Mouse (Mus musculus) CH12.LX (cell line): ENCODE data around the gene D630045J12Rik. TPM values are rescaled to one million over a fixed set of nuclear protein-coding genes. Genes with fewer than 3 reads are reported as not detected.

Source experiments
- DNase-seq: peaks from one replicate; pipeline ENCODE4 v3.0.0-alpha.2; 2013; ENCODE audit errors: extremely low read depth
- H3K27ac ChIP-seq: 2 replicates; pipeline ENCODE4 v1.5.1; 2012; ENCODE audit warnings: low read depth, mild to moderate bottlenecking, control low read depth, moderate library complexity; ENCODE audit not compliant: insufficient read depth
- H3K27me3 ChIP-seq: replicated peaks from 2 replicates; pipeline ENCODE3; 2012; ENCODE audit warnings: inconsistent platforms
- H3K36me3 ChIP-seq, 2 experiments: replicated peaks in 1 of 2; 2 replicates each; pipeline versions ENCODE3 to v1.6.1; 2012; ENCODE audit warnings: inconsistent platforms in 1 of 2, low read length in 1 of 2, mild to moderate bottlenecking in 1 of 2, mixed read lengths in 1 of 2, moderate library complexity in 1 of 2; ENCODE audit not compliant: control insufficient read depth in 1 of 2, insufficient read depth in 1 of 2
- H3K4me1 ChIP-seq, 2 experiments: 2 replicates each; pipeline ENCODE4 v1.6.1; 2012; ENCODE audit warnings: inconsistent platforms in 1 of 2, moderate library complexity in 1 of 2; ENCODE audit not compliant: insufficient read depth in 2 of 2, control insufficient read depth in 1 of 2
- H3K4me2 ChIP-seq: 2 replicates; pipeline ENCODE4 v1.6.1; 2012; ENCODE audit warnings: low read depth, mild to moderate bottlenecking, control low read depth; ENCODE audit not compliant: poor library complexity, insufficient read depth, severe bottlenecking
- H3K4me3 ChIP-seq, 3 experiments: fragments of 150-350 bp in 1 of 3; sonication (generic) in 1 of 3; replicated peaks in 1 of 3; 2 replicates each; pipeline versions ENCODE3 to v1.5.1; 2011 to 2012; ENCODE audit warnings: low read depth in 2 of 3, low read length in 2 of 3, mild to moderate bottlenecking in 2 of 3, moderate library complexity in 2 of 3, control low read depth in 1 of 3, improper control_type of control experiment in 1 of 3, inconsistent platforms in 1 of 3, mixed read lengths in 1 of 3; ENCODE audit not compliant: poor library complexity in 1 of 3
- H3K79me2 ChIP-seq: replicated peaks from 2 replicates; pipeline ENCODE4 v1.6.1; 2012; ENCODE audit warnings: mild to moderate bottlenecking, moderate library complexity; ENCODE audit not compliant: control insufficient read depth, poor library complexity, insufficient read depth, severe bottlenecking; ENCODE audit errors: extremely low read depth
- H3K9ac ChIP-seq: 2 replicates; pipeline ENCODE4 v1.6.1; 2012; ENCODE audit warnings: low read depth, mild to moderate bottlenecking, control low read depth, moderate library complexity; ENCODE audit not compliant: insufficient read depth
- H3K9me3 ChIP-seq: replicated peaks from 2 replicates; pipeline ENCODE3; 2012; ENCODE audit warnings: low read length, inconsistent platforms, mixed read lengths
- BHLHE40 ChIP-seq: IDR thresholded peaks from 2 replicates; pipeline ENCODE4 v1.6.1; 2011; ENCODE audit warnings: mild to moderate bottlenecking, low read depth, low read length, improper control_type of control experiment
- CHD2 ChIP-seq: IDR thresholded peaks from 2 replicates; pipeline ENCODE4 v1.6.1; 2011; ENCODE audit warnings: low read length, improper control_type of control experiment
- CTCF ChIP-seq, 2 experiments: IDR thresholded peaks in 1 of 2; conservative IDR thresholded peaks in 1 of 2; 2 replicates each; pipeline ENCODE4 v1.5.1; 2011 to 2012; ENCODE audit warnings: low read depth in 2 of 2, low read length in 2 of 2, improper control_type of control experiment in 1 of 2, inconsistent platforms in 1 of 2, mild to moderate bottlenecking in 1 of 2, moderate library complexity in 1 of 2
- E2F4 ChIP-seq: IDR thresholded peaks from 2 replicates; pipeline ENCODE4 v1.6.1; 2011; ENCODE audit warnings: low read depth, low read length, improper control_type of control experiment; ENCODE audit not compliant: insufficient replicate concordance
- ELF1 ChIP-seq: IDR thresholded peaks from 2 replicates; pipeline ENCODE4 v1.6.1; 2014; ENCODE audit warnings: low read depth, mild to moderate bottlenecking, inconsistent platforms, low read length, improper control_type of control experiment
- ETS1 ChIP-seq: conservative IDR thresholded peaks from 2 replicates; pipeline ENCODE4 v1.6.1; 2012; ENCODE audit warnings: low read depth, mild to moderate bottlenecking, inconsistent platforms, low read length, improper control_type of control experiment, moderate library complexity
- IRF4 ChIP-seq: IDR thresholded peaks from 2 replicates; pipeline ENCODE4 v1.6.1; 2014; ENCODE audit warnings: low read depth, mild to moderate bottlenecking, inconsistent platforms, low read length, improper control_type of control experiment
- JUN ChIP-seq: IDR thresholded peaks from 2 replicates; pipeline ENCODE4 v1.6.1; 2011; ENCODE audit warnings: low read depth, mild to moderate bottlenecking, low read length, improper control_type of control experiment, moderate library complexity; ENCODE audit not compliant: insufficient read depth
- JUND ChIP-seq: conservative IDR thresholded peaks from 2 replicates; pipeline ENCODE4 v1.6.1; 2011; ENCODE audit warnings: low read depth, low read length, improper control_type of control experiment
- MAFK ChIP-seq: IDR thresholded peaks from 2 replicates; pipeline ENCODE4 v1.6.1; 2011; ENCODE audit warnings: low read length, improper control_type of control experiment; ENCODE audit not compliant: insufficient replicate concordance
- MXI1 ChIP-seq: IDR thresholded peaks from 2 replicates; pipeline ENCODE4 v1.6.1; 2011; ENCODE audit warnings: mild to moderate bottlenecking, low read depth, low read length, improper control_type of control experiment
- MYC ChIP-seq: IDR thresholded peaks from 2 replicates; pipeline ENCODE4 v1.6.1; 2011; ENCODE audit warnings: low read depth, mild to moderate bottlenecking, improper control_type of control experiment, low read length
- PAX5 ChIP-seq: IDR thresholded peaks from 2 replicates; pipeline ENCODE4 v1.6.1; 2012; ENCODE audit warnings: low read length, inconsistent platforms, mixed read lengths
- POLR2A ChIP-seq: IDR thresholded peaks from 2 replicates; pipeline ENCODE4 v1.6.1; 2011; ENCODE audit warnings: low read depth, mild to moderate bottlenecking, improper control_type of control experiment, low read length
- POLR2AphosphoS2 ChIP-seq: IDR thresholded peaks from 2 replicates; pipeline ENCODE4 v1.6.1; 2011; ENCODE audit warnings: low read depth, low read length, improper control_type of control experiment
- RAD21 ChIP-seq: IDR thresholded peaks from 2 replicates; pipeline ENCODE4 v1.6.1; 2011; ENCODE audit warnings: low read depth, mild to moderate bottlenecking, low read length, improper control_type of control experiment, moderate library complexity
- RCOR1 ChIP-seq: conservative IDR thresholded peaks from 2 replicates; pipeline ENCODE4 v1.6.1; 2012; ENCODE audit warnings: low read depth, mild to moderate bottlenecking, inconsistent platforms, low read length, improper control_type of control experiment
- SMC3 ChIP-seq: IDR thresholded peaks from 2 replicates; pipeline ENCODE4 v1.6.1; 2011; ENCODE audit warnings: low read depth, low read length, improper control_type of control experiment
- TBP ChIP-seq: conservative IDR thresholded peaks from 2 replicates; pipeline ENCODE4 v1.6.1; 2011; ENCODE audit warnings: low read depth, low read length, improper control_type of control experiment
- TCF12 ChIP-seq: IDR thresholded peaks from 2 replicates; pipeline ENCODE4 v1.6.1; 2014; ENCODE audit warnings: low read depth, mild to moderate bottlenecking, inconsistent platforms, low read length, improper control_type of control experiment
- UBTF ChIP-seq: IDR thresholded peaks from 2 replicates; pipeline ENCODE4 v1.6.1; 2012; ENCODE audit warnings: low read depth, mild to moderate bottlenecking, inconsistent platforms, low read length, improper control_type of control experiment, moderate library complexity
- USF2 ChIP-seq: conservative IDR thresholded peaks from 2 replicates; pipeline ENCODE4 v1.6.1; 2011; ENCODE audit warnings: low read depth, low read length, improper control_type of control experiment
- ZC3H11A ChIP-seq: IDR thresholded peaks from 2 replicates; pipeline ENCODE4 v1.6.1; 2012; ENCODE audit warnings: low read depth, mild to moderate bottlenecking, inconsistent platforms, low read length, improper control_type of control experiment
- ZKSCAN1 ChIP-seq: IDR thresholded peaks from 2 replicates; pipeline ENCODE4 v1.6.1; 2012; ENCODE audit warnings: low read depth, inconsistent platforms, low read length, improper control_type of control experiment, borderline replicate concordance
- ZMIZ1 ChIP-seq: IDR thresholded peaks from 2 replicates; pipeline ENCODE4 v1.6.1; 2012; ENCODE audit warnings: low read depth, mild to moderate bottlenecking, inconsistent platforms, low read length, improper control_type of control experiment
- ZNF384 ChIP-seq: IDR thresholded peaks from 2 replicates; pipeline ENCODE4 v1.6.1; 2012; ENCODE audit warnings: low read depth, low read length, improper control_type of control experiment, inconsistent platforms
- dilution Hi-C: fragments of 300-500 bp; cut with MboI; formaldehyde crosslinking; loops from 2 replicates; pipeline ENCODE4 v1.14.3; 2020; ENCODE audit warnings: low sequenced_read_pairs; ENCODE audit not compliant: extremely low pct_unique_long_range_greater_than_20kb, extremely low pct_ligation_motif_present
- in situ Hi-C: fragments of 300-500 bp; cut with MboI; formaldehyde crosslinking; loops from 3 replicates; pipeline ENCODE4 v1.14.3; 2019; ENCODE audit warnings: low sequenced_read_pairs, low pct_ligation_motif_present, low pct_unique_long_range_greater_than_20kb, mixed read lengths
- polyA plus RNA-seq: library from polyadenylated mRNA; unstranded; fragments of >175 nt; gene quantifications from 2 replicates; pipeline ENCODE4 v1.2.1, GENCODE M21; 2012; ENCODE audit warnings: low read depth; ENCODE audit not compliant: insufficient read length
- total RNA-seq, 2 experiments: library from RNA; depleted of rRNA; stranded (reverse); fragments of 300-350 nt in 1 of 2; fragments of >200 nt in 1 of 2; gene quantifications; 2 replicates each; pipeline ENCODE4 v1.2.3; 2012 to 2014

Gene D630045J12Rik
- total and polyA plus RNA-seq, 3 experiments, result 0.48 to 4.9 (median 1.7) TPM

DNA sequence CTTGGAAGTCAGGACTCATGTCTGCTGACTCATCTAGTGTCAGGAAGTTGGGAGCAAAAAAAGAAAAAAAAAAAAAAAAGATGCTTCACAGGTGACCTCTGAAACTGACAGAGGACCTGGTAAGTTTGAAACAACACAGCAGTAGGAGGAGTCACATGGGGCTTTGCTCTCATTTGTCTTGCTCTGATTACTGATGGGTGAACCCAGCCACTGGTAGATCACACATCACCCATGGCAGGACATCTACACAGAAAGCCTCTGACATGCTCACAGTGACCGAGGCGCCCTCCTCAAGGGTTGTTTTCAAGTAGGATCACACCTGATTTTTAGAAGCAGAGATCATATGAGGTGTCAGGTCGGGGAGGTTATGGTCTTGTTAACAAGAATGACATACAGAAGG is 128.3 kb downstream of the D630045J12Rik start:
- Histone ChIP-seq H3K36me3 (peaks cover 0 to 16% of the 10 kb centered on the region in 2 experiments), H3K9me3 (no peaks in the 10 kb centered on the region), H3K79me2 (no peaks in the 10 kb centered on the region), H3K27me3 (no peaks in the 10 kb centered on the region), H3K9ac (no peak overlapping the region), H3K4me2 (no peak overlapping the region), H3K4me3 (no peak overlapping the region), H3K27ac (no peak overlapping the region), H3K4me1 (no peaks in the 10 kb centered on the region)
- no peak for TF ChIP-seq ZNF384
- TF ChIP-seq E2F4, result no peak
- no peak for TF ChIP-seq ELF1
- no peak for TF ChIP-seq ZC3H11A
- TF ChIP-seq CTCF (conservative IDR thresholded peaks at IDR 0.05 in 1 of 2, IDR thresholded peaks at IDR 0.05 in 1 of 2; ENCODE audit: low read depth in 2 of 2, low read length in 2 of 2), result no peak
- no peak for TF ChIP-seq PAX5
- TF ChIP-seq TBP, result no peak
- TF ChIP-seq POLR2A, result no peak
- no peak for TF ChIP-seq SMC3
- no peak for TF ChIP-seq MYC
- dilution Hi-C loops, result no loop called here
- DNase-seq, result no peak
- in situ Hi-C loops, result no loop called here

DNA sequence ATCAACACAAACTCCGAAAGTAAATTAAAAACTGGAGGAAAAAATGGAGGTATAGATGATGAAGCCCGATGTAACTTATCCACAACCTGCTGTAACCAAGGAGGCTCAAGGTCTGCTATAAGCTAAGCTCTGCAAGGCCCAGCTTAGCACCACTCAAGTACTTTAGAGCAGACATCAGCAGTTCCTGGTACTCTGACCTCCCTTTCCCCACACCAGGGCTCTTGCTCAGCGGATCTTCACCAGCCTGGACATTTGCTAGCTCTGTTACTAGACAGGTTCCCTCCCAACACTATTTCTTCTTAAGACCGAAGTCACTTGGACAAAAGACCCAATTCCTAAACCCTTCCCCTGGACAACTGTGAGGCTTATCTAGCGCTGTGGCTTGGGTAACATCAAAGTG is 128.9 kb downstream of the D630045J12Rik start:
- Histone ChIP-seq H3K36me3 (peaks cover 0 to 13% of the 10 kb centered on the region in 2 experiments), H3K79me2 (no peaks in the 10 kb centered on the region), H3K4me1 (no peaks in the 10 kb centered on the region), H3K9me3 (no peaks in the 10 kb centered on the region), H3K9ac (no peak overlapping the region), H3K4me3 (no peak overlapping the region), H3K27ac (no peak overlapping the region), H3K27me3 (no peaks in the 10 kb centered on the region), H3K4me2 (no peak overlapping the region)
- TF ChIP-seq TBP (no peak), JUN (no peak), TCF12 (no peak), MAFK (no peak), BHLHE40 (no peak), ZMIZ1 (no peak), ETS1 (no peak), CHD2 (no peak), POLR2AphosphoS2 (no peak), RCOR1 (no peak), PAX5 (no peak), POLR2A (no peak), UBTF (no peak), JUND (no peak), RAD21 (no peak), USF2 (no peak), MXI1 (no peak), ZKSCAN1 (no peak), IRF4 (no peak)
- dilution Hi-C loops, result no loop called here
- no peak for DNase-seq
- in situ Hi-C loops, result no loop called here
